Mouse (Mus musculus) splenic B cell, adult 2 months (primary cell): ENCODE results near the gene Vwa5b1.
A peak's percentile ranks its signal among the peaks of the same experiment; 100 is the strongest.

Source experiments
- DNase-seq: peaks from one replicate; pipeline ENCODE4 v3.0.0-alpha.2; 2011; ENCODE audit warnings: low read depth, low spot score
- H3K27me3 ChIP-seq: 2 replicates; pipeline ENCODE4 v1.6.1; 2012; ENCODE audit warnings: mild to moderate bottlenecking, low read length, moderate library complexity, mixed read lengths; ENCODE audit not compliant: control insufficient read depth, poor library complexity, insufficient read depth, severe bottlenecking
- H3K36me3 ChIP-seq: 2 replicates; pipeline ENCODE4 v1.6.1; 2012; ENCODE audit warnings: mild to moderate bottlenecking, low read length, moderate library complexity, mixed read lengths; ENCODE audit not compliant: control insufficient read depth, poor library complexity, insufficient read depth, severe bottlenecking

The Vwa5b1 gene

GRCm38 (mm10) chr4:138553516-138553933 is 82.2 kb downstream of the Vwa5b1 start:
- DNase-seq = no peak
- H3K27me3 ChIP-seq = no peaks in the 10 kb centered on the region
- H3K36me3 ChIP-seq = no peaks in the 10 kb centered on the region

- Histone ChIP-seq H3K27me3 (no peaks in the 10 kb centered on the region), H3K36me3 (no peaks in the 10 kb centered on the region)
- no peak for DNase-seq
Observed at GRCm38 (mm10) chr4:138553116-138553515, 82.6 kb downstream of the Vwa5b1 start.

DNA sequence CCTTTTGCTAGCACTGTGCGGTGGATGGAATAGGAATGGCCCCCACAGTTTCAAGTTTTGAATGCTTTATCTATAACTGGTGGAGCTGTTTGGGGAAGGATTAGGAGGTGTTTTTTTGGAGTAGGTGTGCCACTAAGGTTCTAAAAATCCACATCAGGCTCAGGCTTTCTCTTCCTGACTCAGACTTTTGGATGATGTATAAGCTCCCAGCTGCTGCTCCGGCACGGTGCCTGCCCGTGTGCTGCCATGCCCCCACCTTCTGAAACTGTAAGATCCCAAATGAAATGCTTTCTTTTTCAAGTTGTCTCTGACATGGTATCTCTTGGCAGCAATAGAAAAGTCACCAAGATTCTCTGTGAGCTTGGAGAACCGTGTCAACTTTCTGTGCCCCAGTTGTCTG is 84.1 kb downstream of the Vwa5b1 start:
- no peak for DNase-seq
- Histone ChIP-seq H3K36me3 (no peaks in the 10 kb centered on the region), H3K27me3 (no peaks in the 10 kb centered on the region)

DNA sequence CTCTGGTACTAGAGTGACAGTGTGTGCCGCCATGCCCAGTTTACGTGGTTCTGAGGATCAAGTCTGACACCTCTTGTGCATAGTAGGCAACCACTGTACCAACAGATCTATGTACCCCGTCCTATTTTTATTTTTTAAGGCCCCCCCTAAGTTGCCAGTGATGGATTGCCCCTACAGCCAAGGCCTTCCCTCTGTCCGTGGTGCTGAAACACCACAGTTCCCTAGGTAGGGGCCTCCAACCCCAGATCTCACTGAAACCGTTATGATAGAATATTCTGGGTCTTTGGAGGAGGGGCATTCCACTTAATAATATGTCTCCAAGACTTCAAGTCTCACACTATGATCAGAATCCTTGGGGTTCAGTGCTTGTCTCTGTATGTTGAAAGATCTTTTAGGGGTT is 85.1 kb downstream of the Vwa5b1 start:
- no peak for DNase-seq
- no peaks in the 10 kb centered on the region for H3K27me3 ChIP-seq
- no peaks in the 10 kb centered on the region for H3K36me3 ChIP-seq

- H3K36me3 ChIP-seq = no peaks in the 10 kb centered on the region
- no peaks in the 10 kb centered on the region for H3K27me3 ChIP-seq
- no peak for DNase-seq
Observed at GRCm38 (mm10) chr4:138548960-138549359, 86.7 kb downstream of the Vwa5b1 start.

- DNase-seq = no peak
- H3K36me3 ChIP-seq = no peaks in the 10 kb centered on the region
- H3K27me3 ChIP-seq = no peaks in the 10 kb centered on the region
Observed at GRCm38 (mm10) chr4:138548124-138548561, 87.5 kb downstream of the Vwa5b1 start.

GRCm38 (mm10) chr4:138547556-138547955 is 88.1 kb downstream of the Vwa5b1 start:
- Histone ChIP-seq H3K27me3 (no peaks in the 10 kb centered on the region), H3K36me3 (no peaks in the 10 kb centered on the region)
- DNase-seq = no peak

- peak; percentile 29 for DNase-seq
- no peaks in the 10 kb centered on the region for H3K27me3 ChIP-seq
Observed at GRCm38 (mm10) chr4:138547041-138547440, 88.6 kb downstream of the Vwa5b1 start.

GRCm38 (mm10) chr4:138546241-138546640 is 89.4 kb downstream of the Vwa5b1 start:
- no peaks in the 10 kb centered on the region for H3K27me3 ChIP-seq
- no peaks in the 10 kb centered on the region for H3K36me3 ChIP-seq
- no peak for DNase-seq

More at GRCm38 (mm10) chr4:138547041-138547440, 88.6 kb downstream of the Vwa5b1 start:
- H3K36me3 ChIP-seq = no peaks in the 10 kb centered on the region

DNA sequence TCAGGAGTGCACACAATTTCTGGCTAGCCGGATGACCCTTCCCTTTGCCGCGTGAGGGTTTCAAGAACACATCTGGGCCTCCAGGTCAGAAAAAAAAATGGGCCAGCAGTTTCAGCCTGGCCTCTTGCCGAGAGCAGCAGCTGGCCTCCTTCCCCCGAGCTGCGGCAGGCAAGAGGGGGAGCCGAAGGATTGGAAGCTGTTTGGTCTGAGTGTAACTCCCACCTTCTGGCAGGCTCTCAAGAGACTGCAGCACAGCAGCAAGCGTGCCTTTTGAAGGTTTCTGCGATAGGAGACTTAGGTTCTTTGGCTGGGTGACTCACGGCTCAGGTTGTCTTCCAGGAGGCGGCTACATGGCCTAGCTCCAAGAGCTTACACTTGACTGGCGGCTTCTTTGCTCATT is 92.5 kb downstream of the Vwa5b1 start:
- no peak for DNase-seq
- Histone ChIP-seq H3K36me3 (no peaks in the 10 kb centered on the region), H3K27me3 (no peaks in the 10 kb centered on the region)

GRCm38 (mm10) chr4:138538084-138538449 is 97.6 kb downstream of the Vwa5b1 start:
- Histone ChIP-seq H3K27me3 (no peaks in the 10 kb centered on the region), H3K36me3 (no peaks in the 10 kb centered on the region)
- DNase-seq = no peak

GRCm38 (mm10) chr4:138537210-138538083 is 98.2 kb downstream of the Vwa5b1 start:
- Histone ChIP-seq H3K36me3 (no peaks in the 10 kb centered on the region), H3K27me3 (no peaks in the 10 kb centered on the region)
- no peak for DNase-seq

DNA sequence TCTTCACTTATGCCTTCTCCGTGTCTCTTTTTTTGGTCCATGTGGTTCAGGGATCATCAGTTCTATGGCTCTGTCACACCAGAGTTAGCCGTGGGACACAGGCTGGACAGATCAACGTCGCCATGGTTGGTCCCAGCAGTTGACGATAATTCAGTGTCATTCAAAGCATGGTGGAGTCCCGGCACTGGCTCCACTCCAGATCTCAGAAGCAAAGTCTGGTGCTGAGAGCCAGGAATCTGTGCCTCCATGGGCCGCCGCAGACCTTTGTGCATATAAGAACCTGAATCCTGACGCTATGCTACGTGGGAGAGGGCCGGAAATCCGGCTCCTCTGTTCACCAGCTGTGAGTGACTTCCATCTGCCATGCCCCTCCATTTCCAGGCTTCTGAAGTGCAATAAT is 100.1 kb downstream of the Vwa5b1 start:
- Histone ChIP-seq H3K27me3 (no peaks in the 10 kb centered on the region), H3K36me3 (no peaks in the 10 kb centered on the region)
- no peak for DNase-seq

DNA sequence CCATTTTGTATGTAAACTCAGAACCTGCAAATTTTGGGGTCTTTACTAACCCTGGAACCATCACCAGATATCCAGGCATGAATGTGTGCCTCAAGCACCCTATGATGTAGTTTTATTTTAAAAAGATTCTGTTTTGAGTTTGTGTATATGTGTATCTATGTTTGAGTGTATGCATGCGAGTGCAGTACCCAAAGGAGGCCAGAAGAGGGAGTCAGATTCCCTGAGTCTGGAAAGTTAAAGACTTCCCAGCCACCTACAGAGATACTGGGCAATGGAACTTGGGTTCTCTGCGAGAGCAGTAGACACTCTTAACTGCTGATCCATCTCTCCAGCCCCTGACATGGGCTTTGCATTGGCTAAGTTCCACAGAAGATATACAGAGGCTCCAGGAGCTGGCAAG is 101.8 kb downstream of the Vwa5b1 start:
- Histone ChIP-seq H3K36me3 (no peaks in the 10 kb centered on the region), H3K27me3 (no peaks in the 10 kb centered on the region)
- DNase-seq = no peak

GRCm38 (mm10) chr4:138531761-138532160 is 103.9 kb downstream of the Vwa5b1 start:
- H3K36me3 ChIP-seq = no peaks in the 10 kb centered on the region
- H3K27me3 ChIP-seq = no peaks in the 10 kb centered on the region
- DNase-seq = no peak

DNA sequence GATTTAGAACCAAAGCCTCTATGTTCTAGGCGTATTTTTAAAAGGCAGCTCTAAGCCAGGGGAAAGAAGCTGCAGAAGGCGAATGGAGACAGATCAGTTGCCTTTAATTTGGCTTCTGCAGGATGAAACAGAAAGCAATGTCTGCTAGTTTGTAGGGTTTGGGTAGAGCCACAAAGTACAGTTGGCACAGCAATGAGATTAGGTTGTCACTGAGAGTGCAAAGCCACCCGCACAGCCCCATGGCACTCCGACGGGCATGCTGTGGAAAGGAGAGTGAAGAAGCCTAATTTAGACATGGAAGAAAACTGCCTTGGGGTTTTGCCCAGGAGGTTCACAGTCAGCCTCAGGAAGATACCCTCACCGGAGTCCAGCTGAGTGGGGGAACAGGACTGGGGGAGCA is 105.7 kb downstream of the Vwa5b1 start:
- no peak for DNase-seq
- Histone ChIP-seq H3K27me3 (no peaks in the 10 kb centered on the region), H3K36me3 (no peaks in the 10 kb centered on the region)
